Mouse (Mus musculus) hindbrain, embryonic 10.5 days (tissue): ENCODE data around the gene Sec14l5. TPM values are rescaled to one million over a fixed set of nuclear protein-coding genes. Genes with fewer than 3 reads are reported as not detected.
"Not testable (repeated sequence)": the region's sequence is repeated elsewhere in the genome, so short reads cannot be mapped to it uniquely, and the experiment has no call there.

Source experiments
- DNase-seq: peaks from one replicate; pipeline ENCODE4 v3.0.0-alpha.2; 2017; ENCODE audit warnings: low spot score
- H3K27ac ChIP-seq: fragments of 300-500 bp; sonication (generic); 2 replicates; pipeline ENCODE4 v1.5.1; 2016; ENCODE audit warnings: mild to moderate bottlenecking, moderate library complexity
- H3K27me3 ChIP-seq: fragments of 300-500 bp; sonication (generic); 2 replicates; pipeline ENCODE4 v1.6.1; 2016; ENCODE audit warnings: mild to moderate bottlenecking; ENCODE audit not compliant: poor library complexity, insufficient read depth, severe bottlenecking
- H3K36me3 ChIP-seq: fragments of 300-500 bp; sonication (generic); 2 replicates; pipeline ENCODE4 v1.6.1; 2016; ENCODE audit warnings: mild to moderate bottlenecking, moderate library complexity
- H3K4me1 ChIP-seq: fragments of 300-500 bp; sonication (generic); replicated peaks from 2 replicates; pipeline ENCODE4 v1.6.1; 2016; ENCODE audit warnings: mild to moderate bottlenecking
- H3K4me3 ChIP-seq: fragments of 300-500 bp; sonication (generic); 2 replicates; pipeline ENCODE4 v1.5.1; 2016; ENCODE audit warnings: mild to moderate bottlenecking, moderate library complexity
- H3K9me3 ChIP-seq: fragments of 300-500 bp; sonication (generic); 2 replicates; pipeline ENCODE4 v1.6.1; 2016; ENCODE audit warnings: mild to moderate bottlenecking, moderate library complexity
- WGBS: fragments of 180-500 bp; shearing (Covaris S2); methylation state at CpG from one replicate; pipeline ENCODE4 v1.1.7; 2016; 5-methylcytosine and 5-hydroxymethylcytosine counted together
- polyA plus RNA-seq: library from polyadenylated mRNA; unstranded; fragments of >200 nt; fragmentation: Nextera tagmentation; extraction: Ambion mirVana; gene quantifications from 2 replicates; pipeline ENCODE4 v1.2.1, GENCODE M21; 2016

The Sec14l5 gene
- polyA plus RNA-seq, 1 experiment from 2014 or later, result 0.78 TPM

- not testable (repeated sequence) for H3K9me3 ChIP-seq, H3K4me1 ChIP-seq, H3K36me3 ChIP-seq, H3K27me3 ChIP-seq, H3K27ac ChIP-seq, DNase-seq, H3K4me3 ChIP-seq
- 83% methylated on average over 3 of the region's 3 CpGs for WGBS
Observed at GRCm38 (mm10) chr16:5228103-5228502, 81.2 kb downstream of the Sec14l5 start.

- Histone ChIP-seq H3K27ac (peak overlapping the region; percentile 86; the same call in 1 of the 2 replicates), H3K4me1 (peaks cover 16% of the 10 kb centered on the region), H3K27me3 (no peaks in the 10 kb centered on the region), H3K4me3 (peak overlapping the region; percentile 92), H3K36me3 (peaks cover 7% of the 10 kb centered on the region; the same call in 1 of the 2 replicates), H3K9me3 (no peaks in the 10 kb centered on the region)
- DNase-seq, result no peak
- WGBS, result 72% methylated on average over 4 of the region's 4 CpGs
Observed at GRCm38 (mm10) chr16:5232982-5233381, 86.1 kb downstream of the Sec14l5 start.

- Histone ChIP-seq H3K9me3 (no peaks in the 10 kb centered on the region), H3K4me1 (peaks cover 16% of the 10 kb centered on the region), H3K36me3 (peaks cover 11% of the 10 kb centered on the region; the same call in 1 of the 2 replicates), H3K4me3 (peak within 1 kb of the TSS; percentile 92), H3K27me3 (no peaks in the 10 kb centered on the region), H3K27ac (peak within 1 kb of the TSS; percentile 86)
- DNase-seq, result peak; percentile 93
- WGBS, result 2% methylated on average over 47 of the region's 47 CpGs
Observed at GRCm38 (mm10) chr16:5233418-5234313, 86.8 kb downstream of the Sec14l5 start, which contains the start of gene Alg1. TSS of gene Alg1 (plus strand) at chr16:5233621.

Other genes starting within 250 kb of the Sec14l5 start
- gene Nudt16l1, start 208.3 kb upstream of the Sec14l5 start, polyA plus RNA-seq, result 141 and 145 TPM in 2 replicates
- 52.3 and 60.0 TPM in 2 replicates for gene Anks3, start 182.9 kb upstream of the Sec14l5 start, polyA plus RNA-seq
- gene Sept12, start 149.3 kb upstream of the Sec14l5 start, polyA plus RNA-seq, result 0.05 TPM in 1 of 2 replicates, not detected in the other
- gene Smim22, start 139.8 kb upstream of the Sec14l5 start, polyA plus RNA-seq, result 4.6 and 5.4 TPM in 2 replicates
- gene Rogdi, start 133.6 kb upstream of the Sec14l5 start, polyA plus RNA-seq, result 63.7 and 108 TPM in 2 replicates
- gene Glyr1, start 97.2 kb upstream of the Sec14l5 start, polyA plus RNA-seq, result 211 and 219 TPM in 2 replicates
- 17.8 TPM in 2 replicates for gene Ubn1, start 97.1 kb upstream of the Sec14l5 start, polyA plus RNA-seq
- 1.4 and 1.9 TPM in 2 replicates for gene Ppl, start 14.7 kb upstream of the Sec14l5 start, polyA plus RNA-seq
- 14.4 and 15.3 TPM in 2 replicates for gene Nagpa, start 56.9 kb downstream of the Sec14l5 start, polyA plus RNA-seq
- 1.8 and 3.2 TPM in 2 replicates for gene AU021092, start 75.2 kb downstream of the Sec14l5 start, polyA plus RNA-seq
- gene Alg1, start 86.5 kb downstream of the Sec14l5 start, polyA plus RNA-seq, result 27.8 and 28.0 TPM in 2 replicates
- 20.2 and 20.7 TPM in 2 replicates for gene Eef2kmt, start 108.9 kb downstream of the Sec14l5 start, polyA plus RNA-seq